Mouse (Mus musculus): ENCODE data around the gene Trap1a. TPM values are rescaled to one million over a fixed set of nuclear protein-coding genes. Genes with fewer than 3 reads are reported as not detected.
"Not testable (repeated sequence)": the region's sequence is repeated elsewhere in the genome, so short reads cannot be mapped to it uniquely, and the experiment has no call there.

The Trap1a gene
- not detected for total RNA-seq (2018; cell fraction: chromatin; rRNA removed)
- total RNA-seq (2018; cell fraction: cytosol; rRNA removed): not detected
- not detected for total RNA-seq (2018; cell fraction: nucleus; rRNA removed)
- not detected in 3 replicates for polyA plus RNA-seq (2018)

GRCm38 (mm10) chrX:139333263-139333994 lies at the start of gene Trap1a:
Gene Trap1a, plus strand, starts transcription at chrX:139333683.
- no peaks in the 10 kb centered on the region for H3K79me2 ChIP-seq (ENCODE audit: inconsistent target)
- no peak within 1 kb of the TSS for H3K27ac ChIP-seq
- no peaks in the 10 kb centered on the region for H3K36me3 ChIP-seq (ENCODE audit: inconsistent target)
- 92% methylated on average over 20 of the region's 24 CpGs for WGBS (ENCODE audit: missing documents)
- no peak within 1 kb of the TSS for H3K4me3 ChIP-seq (ENCODE audit: inconsistent target)

GRCm38 (mm10) chrX:139293114-139293513 lies 40.4 kb upstream of the Trap1a start:
- H3K79me2 ChIP-seq (ENCODE audit: inconsistent target): no peaks in the 10 kb centered on the region

GRCm38 (mm10) chrX:139295325-139295724 lies 38.2 kb upstream of the Trap1a start:
- Histone ChIP-seq H3K4me3 (ENCODE audit: inconsistent target) (no peak overlapping the region), H3K79me2 (ENCODE audit: inconsistent target) (no peaks in the 10 kb centered on the region), H3K27ac (no peak overlapping the region), H3K36me3 (ENCODE audit: inconsistent target) (no peaks in the 10 kb centered on the region)
- WGBS (ENCODE audit: missing documents): 81% methylated on average over 1 of the region's 1 CpGs

More at GRCm38 (mm10) chrX:139293114-139293513, 40.4 kb upstream of the Trap1a start:
- H3K4me3 ChIP-seq (ENCODE audit: inconsistent target): no peak overlapping the region
- WGBS (ENCODE audit: missing documents): 85% methylated on average over 2 of the region's 2 CpGs
- no peak overlapping the region for H3K27ac ChIP-seq
- no peaks in the 10 kb centered on the region for H3K36me3 ChIP-seq (ENCODE audit: inconsistent target)

GRCm38 (mm10) chrX:139317356-139317755 lies 16.1 kb upstream of the Trap1a start:
- H3K79me2 ChIP-seq (ENCODE audit: inconsistent target); H3K4me3 ChIP-seq (ENCODE audit: inconsistent target); H3K36me3 ChIP-seq (ENCODE audit: inconsistent target); H3K27ac ChIP-seq: not testable (repeated sequence)
- WGBS (ENCODE audit: missing documents): 93% methylated on average over 5 of the region's 5 CpGs

GRCm38 (mm10) chrX:139332583-139332982 lies 900 bp upstream of the Trap1a start:
- Histone ChIP-seq H3K79me2 (ENCODE audit: inconsistent target) (no peaks in the 10 kb centered on the region), H3K27ac (no peak overlapping the region), H3K4me3 (ENCODE audit: inconsistent target) (no peak overlapping the region), H3K36me3 (ENCODE audit: inconsistent target) (no peaks in the 10 kb centered on the region)
- WGBS (ENCODE audit: missing documents): 92% methylated on average over 9 of the region's 9 CpGs

GRCm38 (mm10) chrX:139334504-139335418 lies 1.3 kb downstream of the Trap1a start:
- Histone ChIP-seq H3K27ac (no peak overlapping the region), H3K79me2 (ENCODE audit: inconsistent target) (no peaks in the 10 kb centered on the region), H3K36me3 (ENCODE audit: inconsistent target) (no peaks in the 10 kb centered on the region), H3K4me3 (ENCODE audit: inconsistent target) (no peak overlapping the region)
- 62% methylated on average over 10 of the region's 14 CpGs for whole genome bisulfite sequencing (ENCODE audit: missing documents)

GRCm38 (mm10) chrX:139335419-139336074 lies 2.1 kb downstream of the Trap1a start:
- 13% methylated on average over 1 of the region's 3 CpGs for WGBS (ENCODE audit: missing documents)
- Histone ChIP-seq H3K79me2 (ENCODE audit: inconsistent target) (no peaks in the 10 kb centered on the region), H3K4me3 (ENCODE audit: inconsistent target) (no peak overlapping the region), H3K36me3 (ENCODE audit: inconsistent target) (no peaks in the 10 kb centered on the region), H3K27ac (no peak overlapping the region)

- H3K36me3 ChIP-seq (ENCODE audit: inconsistent target): no peaks in the 10 kb centered on the region
- WGBS (ENCODE audit: missing documents): no CpG with 5 or more reads among the region's 4 CpGs
- no peak overlapping the region for H3K4me3 ChIP-seq (ENCODE audit: inconsistent target)
- no peak overlapping the region for H3K27ac ChIP-seq
- H3K79me2 ChIP-seq (ENCODE audit: inconsistent target): no peaks in the 10 kb centered on the region
Observed at GRCm38 (mm10) chrX:139339553-139339952, 6.1 kb downstream of the Trap1a start.

- no peak overlapping the region for H3K4me3 ChIP-seq (ENCODE audit: inconsistent target)
- no peaks in the 10 kb centered on the region for H3K79me2 ChIP-seq (ENCODE audit: inconsistent target)
- 55% methylated on average over 2 of the region's 2 CpGs for WGBS (ENCODE audit: missing documents)
- no peak overlapping the region for H3K27ac ChIP-seq
- no peaks in the 10 kb centered on the region for H3K36me3 ChIP-seq (ENCODE audit: inconsistent target)
Observed at GRCm38 (mm10) chrX:139341185-139341584, 7.7 kb downstream of the Trap1a start.

GRCm38 (mm10) chrX:139352192-139352772 lies 18.8 kb downstream of the Trap1a start:
- Histone ChIP-seq H3K27ac (no peak overlapping the region), H3K79me2 (ENCODE audit: inconsistent target) (no peaks in the 10 kb centered on the region), H3K36me3 (ENCODE audit: inconsistent target) (no peaks in the 10 kb centered on the region), H3K4me3 (ENCODE audit: inconsistent target) (no peak overlapping the region)
- 93% methylated on average over 5 of the region's 5 CpGs for WGBS (ENCODE audit: missing documents)

GRCm38 (mm10) chrX:139357639-139358260 lies 24.3 kb downstream of the Trap1a start:
- H3K36me3 ChIP-seq (ENCODE audit: inconsistent target): no peaks in the 10 kb centered on the region
- 77% methylated on average over 7 of the region's 7 CpGs for WGBS (ENCODE audit: missing documents)
- no peak overlapping the region for H3K27ac ChIP-seq
- H3K79me2 ChIP-seq (ENCODE audit: inconsistent target): no peaks in the 10 kb centered on the region
- no peak overlapping the region for H3K4me3 ChIP-seq (ENCODE audit: inconsistent target)

GRCm38 (mm10) chrX:139358361-139358760 lies 24.9 kb downstream of the Trap1a start:
- no peak overlapping the region for H3K27ac ChIP-seq
- WGBS (ENCODE audit: missing documents): 83% methylated on average over 9 of the region's 18 CpGs

GRCm38 (mm10) chrX:139366837-139367528 lies 33.5 kb downstream of the Trap1a start:
- H3K4me3 ChIP-seq (ENCODE audit: inconsistent target): no peak overlapping the region
- no peaks in the 10 kb centered on the region for H3K79me2 ChIP-seq (ENCODE audit: inconsistent target)
- WGBS (ENCODE audit: missing documents): 83% methylated on average over 3 of the region's 3 CpGs
- no peaks in the 10 kb centered on the region for H3K36me3 ChIP-seq (ENCODE audit: inconsistent target)
- no peak overlapping the region for H3K27ac ChIP-seq

More at GRCm38 (mm10) chrX:139358361-139358760, 24.9 kb downstream of the Trap1a start:
- H3K79me2 ChIP-seq (ENCODE audit: inconsistent target): no peaks in the 10 kb centered on the region
- H3K4me3 ChIP-seq (ENCODE audit: inconsistent target): no peak overlapping the region
- no peaks in the 10 kb centered on the region for H3K36me3 ChIP-seq (ENCODE audit: inconsistent target)

Measured in macrophage (primary cell).